Mouse (Mus musculus): ENCODE data around the gene Nup214. TPM values are rescaled to one million over a fixed set of nuclear protein-coding genes. Genes with fewer than 3 reads are reported as not detected.
A peak's percentile ranks its signal among the peaks of the same experiment; 100 is the strongest.
"Not testable (repeated sequence)": the region's sequence is repeated elsewhere in the genome, so short reads cannot be mapped to it uniquely, and the experiment has no call there.

The Nup214 gene
- polyA plus RNA-seq, 2 experiments from 2014 or later = 78.0 to 79.8 TPM

DNA sequence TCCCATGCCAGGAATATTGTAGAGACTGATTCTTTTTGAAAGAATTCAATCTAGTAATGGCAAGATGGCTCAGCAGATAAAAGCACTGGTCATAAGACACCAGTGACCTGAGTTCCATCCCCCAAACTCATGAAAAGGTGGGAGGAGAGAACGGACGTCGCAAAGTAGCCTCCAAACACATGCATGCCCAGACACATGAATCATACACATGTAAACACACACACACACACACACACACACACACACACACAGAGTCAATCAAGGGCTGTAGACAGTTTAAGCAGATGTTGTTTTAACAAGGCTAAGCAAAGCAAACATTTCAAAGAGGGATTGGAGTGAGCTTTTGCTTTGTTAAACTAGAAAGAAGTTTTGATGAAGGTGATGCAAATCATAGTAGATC lies 10.0 kb upstream of the Nup214 start:
- ATAC-seq = no peak

DNA sequence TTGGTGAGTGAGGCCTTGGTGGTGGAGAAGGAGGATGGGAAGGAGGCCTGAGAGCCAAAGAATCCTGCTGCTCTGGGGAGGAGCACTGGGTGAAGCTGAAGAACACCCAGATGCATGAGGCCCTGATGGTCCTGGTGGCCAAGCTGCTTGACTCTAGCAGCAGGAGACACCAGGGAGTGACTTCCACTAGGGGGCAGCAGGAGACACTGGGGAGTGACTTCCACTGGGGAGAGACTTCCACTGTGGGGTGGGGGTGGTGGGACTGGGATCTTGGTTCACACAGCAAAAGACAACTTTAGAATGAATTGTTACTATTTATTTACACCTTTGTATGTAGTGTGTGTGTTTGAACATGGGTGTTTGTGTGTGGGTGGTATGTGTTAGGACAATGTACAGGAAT lies 9.1 kb upstream of the Nup214 start:
- no peak for ATAC-seq

GRCm38 (mm10) chr2:31966801-31967200 lies 7.4 kb upstream of the Nup214 start:
- no peak for ATAC-seq

DNA sequence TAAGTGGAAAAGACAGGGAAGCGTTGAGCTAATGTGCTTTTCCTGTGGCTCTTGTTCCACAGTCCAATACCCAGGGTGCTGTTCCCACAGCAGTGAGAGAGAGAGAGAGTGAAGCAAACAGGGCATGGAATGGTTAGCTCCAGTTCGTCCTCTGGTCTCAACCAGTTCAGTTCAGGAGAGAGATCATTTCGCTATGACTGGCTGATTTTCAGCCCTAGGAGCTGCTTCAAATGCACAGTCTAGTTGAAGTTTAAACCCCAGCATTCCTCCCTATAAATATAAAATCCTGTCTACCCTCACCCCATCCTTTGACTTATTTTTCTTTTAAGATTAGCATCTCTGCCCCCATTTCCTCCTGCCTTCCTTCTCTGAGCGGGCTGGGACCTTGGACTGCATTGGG lies 1.6 kb upstream of the Nup214 start:
- ATAC-seq = no peak

- no peak for ATAC-seq
Measured at GRCm38 (mm10) chr2:31974809-31975371, 654 bp downstream of the Nup214 start.

DNA sequence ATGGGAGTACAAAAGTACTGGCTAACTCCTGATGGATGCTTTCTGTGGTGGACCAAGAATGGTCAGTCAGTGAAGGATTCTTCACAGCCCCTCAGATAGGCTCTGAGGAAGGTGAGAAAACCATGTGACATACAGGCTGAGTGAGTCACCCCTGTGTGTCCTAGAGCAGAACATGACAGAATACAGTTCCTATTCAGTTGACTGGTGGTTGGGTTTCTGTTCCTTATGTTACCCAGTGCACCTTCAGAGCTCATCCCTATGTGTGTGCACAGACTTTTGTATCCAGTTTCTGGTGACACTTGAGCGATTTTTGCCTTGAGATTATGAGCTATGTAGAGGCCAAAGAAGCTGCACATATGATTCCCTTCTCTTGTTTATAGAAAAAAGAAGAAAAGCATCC lies 13.5 kb downstream of the Nup214 start:
- ATAC-seq = no peak

GRCm38 (mm10) chr2:31990961-31991360 lies 16.7 kb downstream of the Nup214 start:
- no peak for ATAC-seq

- ATAC-seq = no peak
Measured at GRCm38 (mm10) chr2:31994896-31995295, 20.7 kb downstream of the Nup214 start.

- no peak for ATAC-seq
Measured at GRCm38 (mm10) chr2:31996060-31996459, 21.8 kb downstream of the Nup214 start.

DNA sequence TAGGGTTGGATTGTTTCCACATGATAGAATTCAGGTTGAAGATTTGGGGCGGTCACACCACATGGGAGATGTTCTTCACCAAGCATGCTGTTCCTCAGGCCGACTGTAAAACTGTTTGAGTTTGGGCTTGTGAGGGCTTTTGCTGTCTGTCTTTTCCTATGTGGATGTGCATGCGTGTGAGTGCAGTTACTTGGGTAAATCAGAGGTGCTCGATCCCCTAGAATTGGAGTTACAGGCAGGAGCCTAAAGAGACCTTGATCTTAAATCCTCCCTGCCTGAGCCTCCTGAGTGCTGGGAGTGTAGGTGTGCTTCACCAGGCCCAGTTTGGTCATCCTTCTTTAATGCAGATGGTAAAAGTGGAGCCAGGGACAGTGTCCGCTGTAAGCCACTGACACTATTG lies 23.3 kb downstream of the Nup214 start:
- no peak for ATAC-seq

DNA sequence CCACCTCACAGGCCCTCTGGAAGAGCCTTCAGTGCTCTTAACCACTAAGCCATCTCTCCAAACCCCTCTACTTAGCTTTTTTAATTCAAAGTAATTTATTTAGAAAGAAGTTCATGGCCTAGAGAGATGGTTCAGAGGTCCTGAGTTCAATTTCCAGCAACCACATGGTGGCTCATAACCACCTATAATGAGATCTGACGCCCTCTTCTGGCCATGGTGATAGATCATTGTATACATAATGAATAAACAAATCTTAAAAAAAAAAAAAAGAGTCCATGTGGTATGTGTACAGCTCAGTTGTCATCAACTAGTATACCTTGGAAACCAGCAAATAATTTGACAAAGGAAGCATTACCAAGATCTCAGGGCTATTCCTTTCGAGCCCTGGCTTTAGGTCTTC lies 24.2 kb downstream of the Nup214 start:
- ATAC-seq = no peak

GRCm38 (mm10) chr2:32008311-32008710 lies 34.1 kb downstream of the Nup214 start:
- ATAC-seq = no peak

DNA sequence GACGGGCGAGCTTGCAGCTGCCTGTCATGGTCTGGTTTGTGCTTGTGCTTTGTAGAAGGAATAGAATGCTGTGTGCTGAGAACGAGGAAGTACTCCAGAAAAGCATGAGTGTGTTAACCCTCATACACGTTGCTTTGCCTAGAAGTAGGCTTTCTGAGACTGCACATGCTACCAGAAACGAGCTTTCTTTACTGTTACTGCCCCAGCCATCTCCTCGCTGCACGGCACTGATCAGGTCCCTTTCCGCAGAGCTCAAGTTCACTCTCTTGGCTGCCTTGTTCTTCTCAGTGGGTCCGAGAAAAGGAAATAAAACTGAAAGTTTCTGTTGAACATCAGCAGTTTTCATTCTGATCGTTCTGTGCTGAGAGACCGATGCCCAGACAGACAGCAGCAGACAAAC lies 34.5 kb downstream of the Nup214 start:
- ATAC-seq = no peak

DNA sequence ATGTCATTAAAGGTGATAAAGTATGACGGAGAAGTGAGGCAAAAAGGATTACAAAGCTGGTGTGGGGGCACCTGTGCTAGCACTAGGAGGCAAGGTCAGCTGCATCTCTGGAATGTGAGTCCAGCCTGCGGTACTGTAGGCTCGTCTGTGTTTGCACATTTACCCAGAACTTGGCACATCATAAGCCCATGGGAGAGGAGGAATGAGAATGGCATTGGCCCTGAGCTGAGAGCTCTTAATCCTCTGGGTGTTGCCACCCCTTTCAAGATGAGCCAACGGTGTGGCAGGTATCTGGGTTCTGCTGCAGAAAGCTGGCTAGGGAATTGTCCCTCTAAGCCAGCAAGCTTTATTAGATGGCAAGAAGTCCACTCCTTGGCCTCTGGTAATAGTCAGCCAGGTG lies 45.5 kb downstream of the Nup214 start:
- no peak for ATAC-seq

- no peak for ATAC-seq
Measured at GRCm38 (mm10) chr2:32020229-32020628, 46.0 kb downstream of the Nup214 start.

DNA sequence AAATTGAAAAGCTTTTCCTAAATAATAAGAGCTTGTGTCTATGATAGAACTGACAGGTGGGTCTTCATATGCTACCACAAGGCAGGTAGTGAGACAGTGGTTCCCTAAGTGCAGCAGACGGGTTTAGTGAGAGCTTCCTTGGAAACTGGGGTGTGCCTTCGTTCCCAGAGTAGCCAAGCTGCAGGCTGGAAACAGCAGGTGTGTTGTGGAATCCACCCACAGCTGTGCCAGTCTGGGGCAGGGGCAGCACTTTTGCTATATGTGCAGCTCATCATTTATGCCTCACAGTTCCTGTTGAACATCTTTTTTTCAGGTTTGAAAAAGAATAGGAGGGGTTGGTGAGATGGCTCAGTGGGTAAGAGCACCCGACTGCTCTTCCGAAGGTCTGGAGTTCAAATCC lies 50.1 kb downstream of the Nup214 start:
- ATAC-seq = no peak

- ATAC-seq = no peak
Measured at GRCm38 (mm10) chr2:32029636-32030035, 55.4 kb downstream of the Nup214 start.

- no peak for ATAC-seq
Measured at GRCm38 (mm10) chr2:32033436-32033835, 59.2 kb downstream of the Nup214 start.

GRCm38 (mm10) chr2:32034206-32034605 lies 60.0 kb downstream of the Nup214 start:
- ATAC-seq = no peak

DNA sequence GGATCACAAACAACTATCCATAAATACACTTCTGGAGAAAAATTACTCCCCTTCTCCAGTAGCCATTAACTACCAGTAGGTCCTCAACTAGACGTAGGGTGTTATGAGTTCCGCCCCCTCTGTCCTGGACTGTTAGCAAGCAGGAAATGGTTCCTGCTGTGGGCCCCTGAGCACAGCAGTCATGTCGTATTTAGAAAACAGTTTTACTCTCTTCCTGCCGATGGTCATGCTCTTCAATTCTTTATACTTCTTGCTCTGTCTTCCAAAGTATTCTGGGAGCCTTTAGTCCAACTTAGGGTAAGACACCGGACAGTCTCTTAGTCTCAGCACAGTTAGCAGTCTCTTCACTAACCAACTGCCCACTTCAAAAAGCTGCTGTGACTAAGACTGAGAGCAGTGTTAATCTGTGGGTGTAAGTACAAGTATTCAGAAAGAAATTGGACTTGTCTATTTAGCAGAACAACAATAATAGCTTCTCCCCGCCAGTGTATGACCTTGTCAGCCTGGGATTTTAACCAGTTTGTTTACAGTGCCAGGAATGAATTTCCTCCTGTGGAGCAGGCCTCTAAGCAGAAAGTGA lies 63.1 kb downstream of the Nup214 start:
- ATAC-seq = peak; percentile 86

DNA sequence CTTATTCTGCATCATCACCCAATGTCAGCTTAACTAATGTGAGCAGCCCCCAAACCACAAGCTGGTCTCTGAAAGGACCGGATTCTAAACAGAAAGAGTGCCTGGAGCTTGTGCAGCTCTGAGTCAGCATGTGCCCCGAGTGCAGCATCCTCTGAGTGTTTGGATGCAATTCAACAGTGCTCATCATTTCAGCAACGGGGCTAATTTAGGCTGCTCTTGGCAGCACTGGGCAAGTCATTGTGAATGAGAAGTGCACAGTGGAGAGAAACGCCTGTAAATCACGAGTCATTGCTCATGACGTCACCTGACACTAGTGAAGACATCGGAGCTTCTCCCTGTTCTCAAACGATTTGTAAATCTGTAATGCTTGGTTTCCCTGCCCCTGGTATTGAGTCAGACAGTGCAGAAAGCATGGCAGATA lies 64.4 kb downstream of the Nup214 start:
- no peak for ATAC-seq

DNA sequence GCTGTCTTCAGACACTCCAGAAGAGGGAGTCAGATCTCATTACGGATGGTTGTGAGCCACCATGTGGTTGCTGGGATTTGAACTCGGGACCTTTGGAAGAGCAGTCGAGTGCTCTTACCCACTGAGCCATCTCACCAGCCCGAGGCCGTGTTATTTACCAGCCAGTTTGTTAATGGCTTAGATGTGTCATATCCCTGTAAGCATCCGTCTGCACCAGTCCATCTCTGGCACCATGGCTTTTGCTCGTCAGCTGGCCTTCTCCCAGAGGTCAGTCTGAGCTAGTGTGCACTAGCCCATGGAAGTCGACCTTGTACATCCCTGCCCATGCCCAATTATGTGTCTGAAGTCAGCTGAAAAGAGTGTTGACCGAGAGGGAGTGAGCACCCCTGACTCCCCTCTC lies 66.4 kb downstream of the Nup214 start:
- ATAC-seq = not testable (repeated sequence)

DNA sequence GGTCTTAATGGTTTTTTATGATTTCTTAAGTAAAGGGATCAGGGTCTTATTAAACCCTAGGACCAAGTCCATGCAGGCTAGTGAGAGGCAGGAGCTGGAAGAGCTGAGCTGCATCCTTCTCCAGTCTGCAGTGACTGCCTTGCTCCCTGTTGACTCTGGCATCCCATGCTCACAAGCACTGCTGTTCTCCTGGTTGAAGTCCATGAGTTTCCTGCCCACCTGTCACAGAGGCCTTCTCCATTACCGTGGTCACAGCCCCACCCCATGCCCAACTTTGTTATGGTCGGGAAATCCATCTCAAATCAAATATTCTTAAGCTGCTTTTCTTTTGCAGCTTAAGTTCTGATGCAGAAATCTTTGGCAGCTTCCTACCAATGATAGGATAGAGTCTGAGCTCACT lies 66.9 kb downstream of the Nup214 start:
- no peak for ATAC-seq

- ATAC-seq = no peak
Measured at GRCm38 (mm10) chr2:32043836-32044235, 69.6 kb downstream of the Nup214 start.

DNA sequence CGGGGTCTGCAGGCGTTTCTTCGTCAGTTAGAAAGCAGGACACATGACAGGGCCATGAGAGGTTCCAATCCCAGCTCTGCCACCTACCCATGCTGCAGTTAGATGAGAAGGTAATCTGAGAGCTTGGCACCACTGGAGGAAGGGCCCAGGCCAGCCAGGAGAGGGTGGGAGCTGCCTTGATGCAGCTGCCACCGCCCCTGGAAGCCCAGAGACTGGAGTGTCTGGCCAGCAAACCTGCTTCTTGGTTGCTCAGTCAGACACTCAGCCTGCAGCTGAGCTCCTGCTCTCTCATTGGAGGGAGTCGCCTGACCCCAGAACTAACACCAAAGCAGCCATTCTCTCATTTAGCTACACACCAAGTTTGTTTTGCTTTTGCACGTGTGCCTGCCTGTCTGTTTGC lies 71.1 kb downstream of the Nup214 start:
- no peak for ATAC-seq
